Mouse (Mus musculus) heart, embryonic 12.5 days (tissue): ENCODE measurements around the gene Txnrd2. TPM values are rescaled to one million over a fixed set of nuclear protein-coding genes. Genes with fewer than 3 reads are reported as not detected.

Experiments used
- ATAC-seq: fragments of 200-750 bp; cut with Nextera tagmentation; 2 replicates; pipeline ENCODE4 v1.8.0; 2017; ENCODE audit warnings: moderate TSS enrichment, moderate library complexity; ENCODE audit not compliant: insufficient number of reproducible peaks, low FRiP score
- H3K27ac ChIP-seq: fragments of 300-500 bp; sonication (generic); 2 replicates; pipeline ENCODE4 v1.5.1; 2016; ENCODE audit warnings: mild to moderate bottlenecking, moderate library complexity; ENCODE audit not compliant: poor library complexity, severe bottlenecking
- H3K27me3 ChIP-seq: fragments of 300-500 bp; sonication (generic); replicated peaks from 2 replicates; pipeline ENCODE4 v1.6.1; 2016; ENCODE audit warnings: mild to moderate bottlenecking, moderate library complexity
- H3K36me3 ChIP-seq: fragments of 300-500 bp; sonication (generic); 2 replicates; pipeline ENCODE4 v1.6.1; 2016; ENCODE audit warnings: mild to moderate bottlenecking, moderate library complexity
- H3K4me1 ChIP-seq: fragments of 300-500 bp; sonication (generic); replicated peaks from 2 replicates; pipeline ENCODE4 v1.6.1; 2016; ENCODE audit warnings: mild to moderate bottlenecking
- H3K4me2 ChIP-seq: fragments of 300-500 bp; sonication (generic); 2 replicates; pipeline ENCODE4 v1.6.1; 2016; ENCODE audit warnings: mild to moderate bottlenecking, moderate library complexity
- H3K4me3 ChIP-seq: fragments of 300-500 bp; sonication (generic); 2 replicates; pipeline ENCODE4 v1.5.1; 2016; ENCODE audit warnings: mild to moderate bottlenecking
- H3K9ac ChIP-seq: fragments of 300-500 bp; sonication (generic); 2 replicates; pipeline ENCODE4 v1.6.1; 2016; ENCODE audit warnings: mild to moderate bottlenecking, moderate library complexity
- H3K9me3 ChIP-seq: fragments of 300-500 bp; sonication (generic); replicated peaks from 2 replicates; pipeline ENCODE4 v1.6.1; 2016; ENCODE audit warnings: mild to moderate bottlenecking, moderate library complexity
- WGBS: fragments of 180-500 bp; shearing (Covaris S2); methylation state at CpG from one replicate; pipeline ENCODE4 v1.1.7; 2016; 5-methylcytosine and 5-hydroxymethylcytosine counted together
- polyA plus RNA-seq: library from polyadenylated mRNA; unstranded; fragments of >200 nt; fragmentation: Nextera tagmentation; extraction: Ambion mirVana; gene quantifications from 2 replicates; pipeline ENCODE4 v1.2.1, GENCODE M21; 2016

The Txnrd2 gene
- 34.9 and 37.2 TPM in 2 replicates for polyA plus RNA-seq

DNA sequence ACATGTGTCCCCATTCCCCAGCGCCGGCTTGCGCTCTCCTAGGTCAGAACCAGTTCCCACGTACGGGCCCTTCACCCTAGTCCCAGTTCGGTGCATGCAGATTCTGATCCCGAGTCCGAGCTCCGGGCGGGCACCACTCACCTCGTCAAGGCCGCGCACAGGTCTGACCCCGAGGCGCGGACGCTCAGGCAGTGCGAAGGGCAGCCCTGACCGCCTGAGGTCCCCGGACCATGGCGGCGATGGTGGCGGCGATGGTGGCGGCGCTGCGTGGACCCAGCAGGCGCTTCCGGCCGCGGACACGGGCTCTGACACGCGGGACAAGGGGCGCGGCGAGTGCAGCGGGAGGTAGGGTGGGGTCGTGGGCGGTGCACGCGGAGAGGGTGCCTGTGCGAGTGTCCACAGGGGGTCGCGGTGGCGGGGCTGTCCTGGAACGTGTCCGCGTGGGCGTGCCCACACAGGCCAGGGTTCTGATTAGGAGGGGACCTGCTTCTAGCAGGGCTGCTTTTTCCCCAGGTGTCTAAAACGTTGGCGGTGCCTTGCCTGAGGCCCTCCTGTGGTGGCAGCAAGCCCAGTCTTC lies at the start of gene Txnrd2:
Gene Txnrd2, plus strand, starts transcription at position 170 of the 577 bp plus-strand sequence.
- Histone ChIP-seq H3K36me3 (peaks cover 21% of the 10 kb centered on the region), H3K9ac (peak within 1 kb of the TSS; percentile 85), H3K4me3 (peak within 1 kb of the TSS; percentile 65), H3K9me3 (no peaks in the 10 kb centered on the region), H3K27ac (peak within 1 kb of the TSS; percentile 34), H3K4me2 (peak within 1 kb of the TSS; percentile 92), H3K27me3 (no peaks in the 10 kb centered on the region), H3K4me1 (peaks cover 47% of the 10 kb centered on the region)
- ATAC-seq, result peak; percentile 87
- under 1% methylated on average over 52 of the region's 52 CpGs for WGBS

DNA sequence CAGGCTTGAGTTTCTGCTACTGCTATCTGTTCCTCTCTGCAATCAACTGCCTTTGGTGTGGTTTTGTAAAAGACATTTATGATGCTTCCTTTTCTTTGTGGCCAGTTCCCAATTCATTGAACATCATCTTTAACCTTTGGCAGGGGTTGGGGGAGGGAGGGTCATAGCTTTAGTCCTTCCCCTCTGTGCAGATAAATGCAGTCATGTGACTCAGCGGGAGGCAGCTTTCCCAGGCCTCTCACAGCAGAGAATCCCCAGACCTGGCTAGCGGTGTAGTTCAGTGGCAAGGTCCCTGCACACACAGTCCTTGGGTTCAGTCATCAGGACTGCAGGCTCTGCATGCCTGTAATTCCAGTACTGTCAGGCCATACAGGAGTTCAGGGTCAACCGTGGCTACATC lies 49.0 kb upstream of the Txnrd2 start:
- Histone ChIP-seq H3K9me3 (no peaks in the 10 kb centered on the region), H3K27ac (0 out of 2 replicates have a peak overlapping the region, but pooled peaks have one; percentile 10), H3K9ac (0 out of 2 replicates have a peak overlapping the region, but pooled peaks have one; percentile 42), H3K36me3 (no peaks in the 10 kb centered on the region), H3K4me1 (peaks cover 25% of the 10 kb centered on the region), H3K4me2 (no peak overlapping the region), H3K4me3 (no peak overlapping the region), H3K27me3 (no peaks in the 10 kb centered on the region)
- no peak for ATAC-seq
- 25% methylated on average over 3 of the region's 3 CpGs for WGBS

DNA sequence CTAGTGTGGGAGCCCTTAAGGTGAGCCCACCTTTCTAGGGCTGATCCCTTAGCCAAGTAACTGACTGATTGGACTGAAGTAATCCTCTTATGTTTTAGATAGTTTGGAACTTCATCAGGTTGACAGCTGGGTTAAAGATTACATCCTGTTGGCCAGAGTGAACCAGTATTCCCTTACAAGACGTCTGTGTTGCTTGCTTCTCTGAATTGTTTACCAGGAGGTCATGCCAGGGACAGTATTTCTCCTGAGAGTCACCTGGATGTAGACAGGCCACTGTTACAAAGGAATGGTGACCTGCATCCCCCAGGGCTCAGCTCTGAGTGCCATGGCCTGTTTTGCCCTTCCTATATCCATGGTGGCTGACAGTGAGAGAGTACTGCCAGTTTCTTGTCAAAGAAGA lies 47.7 kb upstream of the Txnrd2 start:
- H3K9me3 ChIP-seq, result no peaks in the 10 kb centered on the region
- no peak overlapping the region for H3K4me3 ChIP-seq
- no peak overlapping the region for H3K9ac ChIP-seq
- WGBS, result 46% methylated on average over 1 of the region's 1 CpGs
- peaks cover 28% of the 10 kb centered on the region for H3K4me1 ChIP-seq
- H3K36me3 ChIP-seq, result no peaks in the 10 kb centered on the region
- H3K27ac ChIP-seq, result no peak overlapping the region
- no peaks in the 10 kb centered on the region for H3K27me3 ChIP-seq
- H3K4me2 ChIP-seq, result no peak overlapping the region
- ATAC-seq, result no peak

DNA sequence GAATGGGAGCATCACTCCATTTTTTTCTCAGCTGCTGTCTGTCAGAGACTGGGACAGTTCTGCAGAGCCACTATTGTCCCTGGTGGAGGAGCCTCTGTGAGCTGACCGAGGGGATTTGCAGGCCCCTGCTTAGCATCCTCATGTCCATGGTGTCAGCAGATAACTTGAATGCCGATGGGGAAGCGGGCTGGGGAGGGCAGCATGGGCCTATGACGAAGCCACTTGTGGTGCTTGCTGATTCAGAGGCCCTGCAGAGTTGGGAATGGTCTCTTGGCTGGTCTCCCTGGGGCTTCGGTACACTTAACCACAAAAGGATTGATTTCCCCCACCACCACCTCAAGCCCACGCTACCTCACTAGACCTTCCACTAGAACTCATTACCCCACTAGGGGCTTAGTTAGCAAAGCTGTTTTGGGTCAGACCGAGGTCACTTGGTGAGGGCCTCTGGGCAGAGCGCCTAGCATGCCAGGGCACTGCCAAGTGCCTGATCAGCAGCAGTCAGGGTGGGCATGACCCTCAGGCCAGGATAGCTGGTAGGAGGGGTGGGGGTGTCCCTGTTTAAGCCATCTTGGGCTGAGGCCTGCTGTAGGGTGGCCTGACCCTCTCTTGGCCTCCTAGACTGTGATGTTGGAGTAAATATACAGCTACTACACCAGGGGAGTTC lies 46.7 kb upstream of the Txnrd2 start:
- Histone ChIP-seq H3K4me1 (peaks cover 30% of the 10 kb centered on the region), H3K27me3 (no peaks in the 10 kb centered on the region), H3K4me2 (no peak overlapping the region), H3K27ac (no peak overlapping the region), H3K9me3 (no peaks in the 10 kb centered on the region), H3K36me3 (no peaks in the 10 kb centered on the region), H3K9ac (no peak overlapping the region), H3K4me3 (no peak overlapping the region)
- 67% methylated on average over 8 of the region's 8 CpGs for WGBS
- no peak for ATAC-seq

DNA sequence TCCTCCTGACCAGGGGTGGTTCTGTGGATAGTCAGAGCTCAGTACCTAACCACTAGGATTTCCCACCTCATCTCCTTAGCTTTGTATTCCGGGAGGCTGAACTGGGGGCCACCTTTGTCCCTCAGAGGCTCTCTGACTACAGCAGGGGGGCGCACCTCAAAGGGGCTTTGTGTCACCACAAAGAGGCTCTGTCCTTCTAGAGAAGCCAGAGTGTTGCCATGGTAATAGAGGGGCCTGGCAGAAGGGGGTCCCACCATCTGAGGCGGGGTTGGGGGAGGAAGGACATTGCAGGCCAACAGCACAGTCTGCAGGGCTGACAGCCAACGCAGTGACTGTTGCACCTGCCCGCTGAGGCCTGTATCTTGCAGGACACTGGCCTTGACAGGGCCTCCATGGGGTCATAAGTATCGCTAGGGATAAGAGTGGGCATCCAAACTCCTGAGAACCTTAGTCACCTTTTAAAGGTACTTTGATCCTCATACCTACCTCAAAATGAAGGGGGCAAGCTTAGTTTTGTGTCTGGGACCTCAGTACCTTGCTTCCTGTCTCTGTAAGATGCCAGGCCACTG lies 45.6 kb upstream of the Txnrd2 start:
- Histone ChIP-seq H3K9me3 (no peaks in the 10 kb centered on the region), H3K36me3 (no peaks in the 10 kb centered on the region), H3K27me3 (no peaks in the 10 kb centered on the region), H3K27ac (no peak overlapping the region), H3K9ac (no peak overlapping the region), H3K4me2 (no peak overlapping the region), H3K4me1 (peaks cover 30% of the 10 kb centered on the region), H3K4me3 (no peak overlapping the region)
- no peak for ATAC-seq
- WGBS, result 57% methylated on average over 6 of the region's 6 CpGs

GRCm38 (mm10) chr16:18381621-18382258 lies 44.4 kb upstream of the Txnrd2 start:
- no peaks in the 10 kb centered on the region for H3K27me3 ChIP-seq

DNA sequence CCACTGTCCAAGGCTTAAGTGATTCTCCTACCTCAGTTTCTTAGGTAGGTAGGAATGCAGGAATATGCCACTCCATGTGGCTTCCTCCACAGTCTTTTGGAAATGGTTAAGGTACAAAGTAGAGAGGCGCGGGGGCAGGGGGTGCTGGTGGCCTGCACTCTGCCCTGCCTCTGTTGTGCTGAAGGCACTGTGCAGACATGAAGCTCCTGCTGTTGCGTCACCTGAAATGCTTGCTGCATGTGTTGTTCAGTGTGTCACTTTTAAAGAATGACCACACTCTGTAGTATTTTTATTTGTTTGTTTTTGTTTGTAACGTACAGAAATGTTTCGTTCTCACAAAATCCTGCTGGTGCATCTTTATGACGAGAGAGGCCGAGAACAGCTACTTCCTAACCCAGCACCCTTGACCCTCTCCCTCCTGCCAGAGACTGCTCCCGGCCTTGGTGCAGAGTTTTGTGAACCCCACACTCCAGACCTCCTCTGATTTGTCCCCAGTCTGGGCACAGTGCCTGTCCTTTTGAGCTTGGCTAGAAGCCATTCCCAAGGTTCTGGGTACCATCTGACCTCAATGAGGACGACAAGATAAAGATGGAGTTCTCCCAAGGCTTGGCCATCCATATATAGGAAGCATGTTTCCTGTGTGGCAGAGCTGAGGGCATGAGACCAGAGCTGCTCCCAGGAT lies 43.0 kb upstream of the Txnrd2 start:
- Histone ChIP-seq H3K9me3 (no peaks in the 10 kb centered on the region), H3K4me2 (no peak overlapping the region), H3K36me3 (no peaks in the 10 kb centered on the region), H3K4me3 (no peak overlapping the region), H3K27me3 (no peaks in the 10 kb centered on the region), H3K27ac (no peak overlapping the region), H3K4me1 (peaks cover 34% of the 10 kb centered on the region), H3K9ac (no peak overlapping the region)
- no peak for ATAC-seq
- 77% methylated on average over 9 of the region's 9 CpGs for WGBS

More at GRCm38 (mm10) chr16:18381621-18382258, 44.4 kb upstream of the Txnrd2 start:
- Histone ChIP-seq H3K4me2 (no peak overlapping the region), H3K36me3 (no peaks in the 10 kb centered on the region), H3K4me1 (peaks cover 29% of the 10 kb centered on the region), H3K9ac (no peak overlapping the region), H3K4me3 (no peak overlapping the region), H3K27ac (no peak overlapping the region), H3K9me3 (no peaks in the 10 kb centered on the region)
- no peak for ATAC-seq
- 70% methylated on average over 6 of the region's 6 CpGs for WGBS

- Histone ChIP-seq H3K27ac (no peak overlapping the region), H3K4me2 (no peak overlapping the region), H3K9ac (no peak overlapping the region), H3K4me1 (peaks cover 40% of the 10 kb centered on the region), H3K36me3 (no peaks in the 10 kb centered on the region), H3K9me3 (no peaks in the 10 kb centered on the region), H3K4me3 (no peak overlapping the region), H3K27me3 (no peaks in the 10 kb centered on the region)
- ATAC-seq, result no peak
- 35% methylated on average over 3 of the region's 3 CpGs for WGBS
These were observed 42.4 kb upstream of the Txnrd2 start for GRCm38 (mm10) chr16:18383756-18384155.

DNA sequence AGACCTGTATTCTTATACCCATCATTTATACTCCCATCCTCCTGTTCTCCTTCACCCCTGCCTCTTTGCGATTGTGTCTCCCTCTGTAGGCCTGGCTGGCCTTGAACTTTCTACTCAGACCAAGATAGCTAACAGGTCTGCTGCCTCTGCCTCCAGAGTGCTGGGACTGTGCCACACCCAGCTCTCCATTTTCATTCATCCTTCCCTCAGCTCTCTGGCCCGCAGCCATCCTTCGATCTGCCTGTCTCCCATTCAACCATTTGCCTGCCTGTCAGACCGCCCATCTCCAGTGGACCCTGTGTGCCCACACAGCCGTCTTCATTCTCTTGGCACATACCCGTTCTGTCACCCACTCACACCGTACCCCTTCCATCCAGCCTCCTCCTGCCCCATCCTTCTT lies 42.0 kb upstream of the Txnrd2 start:
- ATAC-seq, result no peak
- WGBS, result 89% methylated on average over 7 of the region's 7 CpGs
- no peaks in the 10 kb centered on the region for H3K9me3 ChIP-seq
- H3K9ac ChIP-seq, result no peak overlapping the region
- H3K27me3 ChIP-seq, result no peaks in the 10 kb centered on the region
- H3K4me3 ChIP-seq, result no peak overlapping the region
- no peak overlapping the region for H3K27ac ChIP-seq
- peaks cover 41% of the 10 kb centered on the region for H3K4me1 ChIP-seq
- H3K4me2 ChIP-seq, result no peak overlapping the region
- no peaks in the 10 kb centered on the region for H3K36me3 ChIP-seq

DNA sequence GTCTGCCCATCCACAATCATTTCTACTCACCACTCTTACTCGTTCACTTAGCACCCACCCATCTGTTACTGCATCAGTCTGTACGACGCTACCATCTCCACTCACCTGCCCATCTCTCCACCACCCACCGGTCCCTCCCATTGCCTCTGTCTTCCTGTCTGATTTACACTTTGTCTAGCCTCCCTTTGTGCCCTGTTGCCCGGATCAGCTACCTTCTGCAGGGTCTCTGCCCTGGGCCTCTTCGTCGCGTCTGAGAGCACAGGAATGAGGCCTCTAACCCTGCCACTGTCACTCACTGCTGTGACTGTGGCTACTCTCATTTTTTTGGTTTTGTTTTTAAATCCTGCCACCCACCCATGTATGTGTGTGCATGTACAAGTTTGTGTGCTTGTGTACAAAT lies 41.5 kb upstream of the Txnrd2 start:
- no peak overlapping the region for H3K4me2 ChIP-seq
- H3K36me3 ChIP-seq, result no peaks in the 10 kb centered on the region
- ATAC-seq, result no peak
- H3K27me3 ChIP-seq, result no peaks in the 10 kb centered on the region
- H3K4me3 ChIP-seq, result no peak overlapping the region
- peaks cover 38% of the 10 kb centered on the region for H3K4me1 ChIP-seq
- H3K9ac ChIP-seq, result no peak overlapping the region
- no peaks in the 10 kb centered on the region for H3K9me3 ChIP-seq
- WGBS, result 86% methylated on average over 8 of the region's 8 CpGs
- no peak overlapping the region for H3K27ac ChIP-seq

GRCm38 (mm10) chr16:18385411-18385810 lies 40.8 kb upstream of the Txnrd2 start:
- Histone ChIP-seq H3K9me3 (no peaks in the 10 kb centered on the region), H3K36me3 (no peaks in the 10 kb centered on the region), H3K4me3 (no peak overlapping the region), H3K27ac (no peak overlapping the region), H3K9ac (no peak overlapping the region), H3K27me3 (no peaks in the 10 kb centered on the region), H3K4me2 (no peak overlapping the region), H3K4me1 (peaks cover 34% of the 10 kb centered on the region)
- ATAC-seq, result no peak
- WGBS, result 64% methylated on average over 5 of the region's 5 CpGs
